8 mouse cellular contexts compared by ENCODE assay signal in genomic region chr13:23396913-23397312, GRCm38 (mm10). TPM values are rescaled to one million over a fixed set of nuclear protein-coding genes. Genes with fewer than 3 reads are reported as not detected.
DNase-seq lines count a peak whose midpoint lies in the region; ATAC-seq lines count a peak whose summit lies in the region.
"Not testable (repeated sequence)": the region's sequence is repeated elsewhere in the genome, so short reads cannot be mapped to it uniquely, and the experiment has no call there.

No protein-coding gene starts in this region.

- H3K27ac ChIP-seq in embryonic facial prominence, embryonic 11.5 days (replicated peaks; ENCODE audit: low read depth, low read length); hindbrain, embryonic 15.5 days (replicated peaks); limb, embryonic 11.5 days (replicated peaks; ENCODE audit: low read depth, low read length); lung, embryonic 15.5 days: not testable (repeated sequence)

- H3K36me3 ChIP-seq in embryonic facial prominence, embryonic 11.5 days (replicated peaks; ENCODE audit: control insufficient read depth, insufficient read depth, low read depth, low read length); hindbrain, embryonic 15.5 days; limb, embryonic 11.5 days (ENCODE audit: control insufficient read depth, insufficient read depth, low read length); lung, embryonic 15.5 days: not testable (repeated sequence)

- H3K9me3 ChIP-seq in embryonic facial prominence, embryonic 11.5 days (replicated peaks; ENCODE audit: control insufficient read depth, low read length); hindbrain, embryonic 15.5 days; limb, embryonic 11.5 days (ENCODE audit: control insufficient read depth, low read length); lung, embryonic 15.5 days: not testable (repeated sequence)

- peak; percentile 36 for DNase-seq in 416B (ENCODE audit: low read depth)
- DNase-seq in Muller cell, postnatal 12 days (ENCODE audit: inconsistent ontology term): peak; percentile 26
- peak; percentile 60 for DNase-seq in embryonic facial prominence, embryonic 11.5 days (ENCODE audit: low spot score)
- DNase-seq in frontal cortex, postnatal 36 days (ENCODE audit: low spot score in 2 of 2): peak; percentile 22 to 26
- DNase-seq in limb, embryonic 11.5 days (ENCODE audit: low spot score): peak; percentile 66
- DNase-seq in retina, postnatal 1 day: peak; percentile 24

- 8% methylated on average over 14 of the region's 14 CpGs for WGBS in embryonic facial prominence, embryonic 11.5 days
- 11% methylated on average over 14 of the region's 14 CpGs for WGBS in hindbrain, embryonic 15.5 days
- WGBS in limb, embryonic 11.5 days: 10% methylated on average over 14 of the region's 14 CpGs
- WGBS in lung, embryonic 15.5 days: 15% methylated on average over 14 of the region's 14 CpGs

- not testable (repeated sequence) for ATAC-seq in embryonic facial prominence, embryonic 11.5 days (replicated peaks; ENCODE audit: insufficient number of reproducible peaks, low FRiP score, low TSS enrichment, low read depth); hindbrain, embryonic 15.5 days (ENCODE audit: low FRiP score, low read depth); limb, embryonic 11.5 days (ENCODE audit: insufficient number of reproducible peaks, low FRiP score, low TSS enrichment, low read depth); lung, embryonic 15.5 days (ENCODE audit: borderline replicate concordance, extremely low read depth, low FRiP score, low TSS enrichment)

- H3K4me1 ChIP-seq in embryonic facial prominence, embryonic 11.5 days (ENCODE audit: control insufficient read depth, insufficient read depth, low read length); limb, embryonic 11.5 days (ENCODE audit: control insufficient read depth, insufficient read depth, low read length): not testable (repeated sequence)
- H3K4me1 ChIP-seq in hindbrain, embryonic 15.5 days (replicated peaks): peaks cover 13% of the 10 kb centered on the region
- H3K4me1 ChIP-seq in lung, embryonic 15.5 days: peaks cover 12% of the 10 kb centered on the region; the same call in 1 of the 2 replicates

- H3K27me3 ChIP-seq in embryonic facial prominence, embryonic 11.5 days (ENCODE audit: control insufficient read depth, insufficient read depth, low read length): not testable (repeated sequence)
- peaks cover 61% of the 10 kb centered on the region for H3K27me3 ChIP-seq in hindbrain, embryonic 15.5 days
- H3K27me3 ChIP-seq in limb, embryonic 11.5 days (ENCODE audit: control insufficient read depth, insufficient read depth, low read length): peaks cover 11% of the 10 kb centered on the region
- peaks cover 38% of the 10 kb centered on the region for H3K27me3 ChIP-seq in lung, embryonic 15.5 days

- not testable (repeated sequence) for H3K4me3 ChIP-seq in embryonic facial prominence, embryonic 11.5 days (ENCODE audit: low read depth, low read length); limb, embryonic 11.5 days (ENCODE audit: low read depth, low read length)
- H3K4me3 ChIP-seq in hindbrain, embryonic 15.5 days: peak overlapping the region; percentile 48; the same call in 1 of the 2 replicates
- H3K4me3 ChIP-seq in lung, embryonic 15.5 days: peak overlapping the region; percentile 45

- H3K4me2 ChIP-seq in embryonic facial prominence, embryonic 11.5 days (ENCODE audit: low read depth, low read length); limb, embryonic 11.5 days (ENCODE audit: low read depth, severe bottlenecking): not testable (repeated sequence)
- peak overlapping the region; percentile 90; the same call in 1 of the 2 replicates for H3K4me2 ChIP-seq in hindbrain, embryonic 15.5 days
- peak overlapping the region; percentile 77 for H3K4me2 ChIP-seq in lung, embryonic 15.5 days

- not testable (repeated sequence) for H3K9ac ChIP-seq in embryonic facial prominence, embryonic 11.5 days (replicated peaks; ENCODE audit: low read length); hindbrain, embryonic 15.5 days; limb, embryonic 11.5 days (ENCODE audit: low read length); lung, embryonic 15.5 days

RNA-seq across cellular contexts. Expression of gene Abt1, which starts 26.8 kb away (rescaled TPM):
- 15.0 and 16.2 TPM in 2 replicates for polyA plus RNA-seq in embryonic facial prominence, embryonic 11.5 days (2014; fragmentation: Nextera tagmentation; extraction: Ambion mirVana)
- polyA plus RNA-seq in hindbrain, embryonic 15.5 days (2015; fragmentation: Nextera tagmentation; extraction: Ambion mirVana): 8.8 and 9.1 TPM in 2 replicates
- 16.3 and 17.4 TPM in 2 replicates for polyA plus RNA-seq in limb, embryonic 11.5 days (2014; fragmentation: Nextera tagmentation; extraction: Ambion mirVana)
- 13.6 and 14.2 TPM in 2 replicates for polyA plus RNA-seq in lung, embryonic 15.5 days (2015; fragmentation: Nextera tagmentation; extraction: Ambion mirVana)

RNA-seq across cellular contexts. Expression of gene Zfp322a, which starts 27.9 kb away (rescaled TPM):
- polyA plus RNA-seq in embryonic facial prominence, embryonic 11.5 days (2014; fragmentation: Nextera tagmentation; extraction: Ambion mirVana): 72.4 and 76.2 TPM in 2 replicates
- polyA plus RNA-seq in hindbrain, embryonic 15.5 days (2015; fragmentation: Nextera tagmentation; extraction: Ambion mirVana): 42.8 and 46.5 TPM in 2 replicates
- polyA plus RNA-seq in limb, embryonic 11.5 days (2014; fragmentation: Nextera tagmentation; extraction: Ambion mirVana): 71.9 and 76.4 TPM in 2 replicates
- polyA plus RNA-seq in lung, embryonic 15.5 days (2015; fragmentation: Nextera tagmentation; extraction: Ambion mirVana): 51.9 and 53.3 TPM in 2 replicates
